Mouse (Mus musculus) lung, postnatal 0 days (tissue): Measurements from ENCODE around the gene Mycbpap. TPM values are rescaled to one million over a fixed set of nuclear protein-coding genes. Genes with fewer than 3 reads are reported as not detected.

Experiments
- ATAC-seq: fragments of 200-750 bp; cut with Nextera tagmentation; 2 replicates; pipeline ENCODE4 v1.8.0; 2017; ENCODE audit warnings: moderate library complexity
- DNase-seq: peaks from one replicate; pipeline ENCODE4 v3.0.0-alpha.2; 2016; ENCODE audit warnings: low spot score
- H3K27ac ChIP-seq: fragments of 300-500 bp; sonication (generic); 2 replicates; pipeline ENCODE4 v1.5.1; 2014; ENCODE audit warnings: antibody characterized with exemption, mild to moderate bottlenecking, low read length, mixed read lengths
- H3K27me3 ChIP-seq: fragments of 300-500 bp; sonication (generic); replicated peaks from 2 replicates; pipeline ENCODE4 v1.6.1; 2014; ENCODE audit warnings: low read length, mixed read lengths; ENCODE audit not compliant: insufficient read depth
- H3K36me3 ChIP-seq: fragments of 300-500 bp; sonication (generic); 2 replicates; pipeline ENCODE4 v1.6.1; 2014; ENCODE audit warnings: low read length, mixed read lengths; ENCODE audit not compliant: insufficient read depth
- H3K4me1 ChIP-seq: fragments of 300-500 bp; sonication (generic); 2 replicates; pipeline ENCODE4 v1.6.1; 2014; ENCODE audit warnings: antibody characterized with exemption, low read depth, low read length, mixed read lengths; ENCODE audit not compliant: insufficient read depth
- H3K4me2 ChIP-seq: fragments of 300-500 bp; sonication (generic); replicated peaks from 2 replicates; pipeline ENCODE4 v1.6.1; 2014; ENCODE audit warnings: low read depth, mild to moderate bottlenecking, low read length, moderate library complexity, mixed read lengths
- H3K4me3 ChIP-seq: fragments of 300-500 bp; sonication (generic); 2 replicates; pipeline ENCODE4 v1.5.1; 2014; ENCODE audit warnings: low read depth, low read length
- H3K9ac ChIP-seq: fragments of 300-500 bp; sonication (generic); replicated peaks from 2 replicates; pipeline ENCODE4 v1.6.1; 2014; ENCODE audit warnings: low read depth, mild to moderate bottlenecking
- H3K9me3 ChIP-seq: fragments of 300-500 bp; sonication (generic); 2 replicates; pipeline ENCODE4 v1.6.1; 2016; ENCODE audit warnings: low read length, mixed read lengths
- CTCF ChIP-seq: IDR thresholded peaks from 2 replicates; pipeline ENCODE4 v1.5.1; 2016; ENCODE audit warnings: antibody characterized with exemption, mild to moderate bottlenecking
- EP300 ChIP-seq: IDR thresholded peaks from 2 replicates; pipeline ENCODE4 v1.6.1; 2016; ENCODE audit warnings: antibody characterized with exemption, mild to moderate bottlenecking, control low read depth
- WGBS: fragments of 180-500 bp; shearing (Covaris S2); extraction: QIAGEN DNeasy Blood & Tissue Kit; methylation state at CpG from one replicate; pipeline ENCODE4 v1.1.7; 2014; 5-methylcytosine and 5-hydroxymethylcytosine counted together
- polyA plus RNA-seq: library from polyadenylated mRNA; unstranded; fragments of >200 nt; fragmentation: Nextera tagmentation; extraction: Ambion mirVana; gene quantifications from 2 replicates; pipeline ENCODE4 v1.2.1, GENCODE M21; 2015

Gene Mycbpap
- polyA plus RNA-seq, 1 experiment from 2014 or later = 3.1 TPM

DNA sequence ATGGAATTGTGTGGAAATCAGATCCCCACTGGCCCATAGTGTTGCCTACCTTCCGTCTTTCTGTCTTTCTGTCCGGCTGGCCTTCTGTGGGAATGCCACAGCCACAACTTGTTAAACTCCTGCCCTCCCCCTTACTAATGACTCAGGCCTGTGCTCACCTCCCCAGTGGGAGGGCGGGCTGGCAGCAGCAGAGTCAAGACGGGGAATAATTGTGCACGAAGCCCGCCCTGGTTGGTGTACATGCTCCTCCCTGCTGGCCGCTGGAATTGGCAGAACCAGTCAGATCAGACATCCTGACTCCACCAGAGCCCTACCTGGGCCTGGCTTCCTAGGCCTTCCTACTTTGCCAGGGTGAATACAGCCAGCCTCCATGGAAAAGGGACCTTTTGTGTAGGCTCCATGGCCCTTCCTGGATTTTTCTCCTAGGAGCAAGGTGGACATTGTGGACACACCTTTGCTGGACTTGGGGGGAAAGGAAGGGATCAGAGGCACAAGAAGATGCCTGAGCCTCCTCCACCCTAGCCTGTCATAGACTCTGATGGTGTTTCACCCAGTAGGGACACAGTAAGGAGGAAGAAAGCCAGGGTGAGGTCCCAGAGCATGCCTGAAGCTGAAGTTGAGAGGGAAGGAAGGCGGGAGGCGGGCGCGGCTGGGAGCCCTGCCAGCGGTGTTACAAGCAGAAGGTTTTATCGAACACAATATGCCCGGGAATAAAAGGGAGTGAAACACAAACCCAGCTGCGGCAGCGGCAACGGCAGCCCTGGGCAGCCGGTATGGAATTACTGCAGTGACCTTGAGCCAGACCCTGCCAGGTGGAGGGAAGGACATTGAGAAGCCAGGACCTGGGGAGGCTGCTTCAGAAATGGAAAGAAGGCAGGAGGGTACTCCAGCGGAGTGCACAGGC, 23.2 kb downstream of the Mycbpap start:
- ATAC-seq (peak; percentile 76), DNase-seq (peak; percentile 91)
- Histone ChIP-seq H3K4me3 (peak overlapping the region; percentile 44), H3K27ac (peak overlapping the region; percentile 94), H3K9ac (peak overlapping the region; percentile 32), H3K27me3 (no peaks in the 10 kb centered on the region), H3K36me3 (no peaks in the 10 kb centered on the region), H3K4me2 (peak overlapping the region; percentile 61), H3K9me3 (no peaks in the 10 kb centered on the region), H3K4me1 (0 out of 2 replicates have a peak, but pooled peaks cover 2% of the 10 kb centered on the region)
- 20% methylated on average over 19 of the region's 19 CpGs for WGBS
- no peak for TF ChIP-seq CTCF
- no peak for TF ChIP-seq EP300

DNA sequence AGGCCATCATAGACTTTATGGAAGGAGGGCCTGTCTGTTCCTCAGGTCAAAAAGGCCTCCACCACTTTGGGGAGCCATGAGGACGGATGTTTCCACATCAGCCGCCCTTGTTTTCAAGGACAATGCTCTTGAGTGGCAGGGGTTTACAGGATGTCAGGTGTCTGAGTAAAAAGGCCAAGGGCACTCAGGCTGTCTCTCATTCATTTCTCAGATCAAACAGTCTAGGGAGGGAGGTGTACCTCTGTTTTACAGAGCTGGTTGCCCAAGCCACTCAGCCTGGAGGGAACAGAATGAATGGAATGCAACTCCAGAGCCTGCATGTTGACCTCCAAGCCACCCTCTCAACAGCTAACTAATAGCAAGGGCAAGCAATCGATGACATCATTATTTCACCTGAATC, 26.1 kb downstream of the Mycbpap start:
- H3K4me3 ChIP-seq = no peak overlapping the region
- H3K4me2 ChIP-seq = peak overlapping the region; percentile 30; the same call in 1 of the 2 replicates
- H3K27me3 ChIP-seq = no peaks in the 10 kb centered on the region
- H3K27ac ChIP-seq = peak overlapping the region; percentile 59; the same call in 1 of the 2 replicates
- ATAC-seq = peak; percentile 74
- WGBS = 49% methylated on average over 3 of the region's 3 CpGs
- H3K9ac ChIP-seq = no peak overlapping the region
- TF ChIP-seq EP300 = peak; percentile 84
- TF ChIP-seq CTCF = no peak
- H3K36me3 ChIP-seq = no peaks in the 10 kb centered on the region
- H3K9me3 ChIP-seq = no peaks in the 10 kb centered on the region
- peaks cover 4% of the 10 kb centered on the region; the same call in 1 of the 2 replicates for H3K4me1 ChIP-seq
- peak; percentile 90 for DNase-seq

DNA sequence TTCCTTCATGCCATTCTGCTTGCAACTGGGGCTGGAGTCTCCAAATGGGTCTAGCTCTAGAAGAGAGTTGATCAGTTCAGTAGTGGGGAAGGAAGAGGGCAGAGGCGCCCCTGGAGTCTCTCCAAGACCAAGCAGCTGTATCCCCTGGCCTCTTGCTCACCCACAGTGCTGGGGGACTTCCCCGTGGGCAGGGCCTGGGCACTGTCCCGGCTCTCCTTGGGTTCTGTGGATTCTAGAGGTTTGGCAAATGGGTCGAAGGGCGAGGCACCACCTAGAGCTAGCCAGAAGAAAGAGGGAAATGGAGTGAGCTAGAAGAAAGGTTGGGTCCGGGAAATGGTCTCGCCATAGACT, 29.8 kb downstream of the Mycbpap start:
- ATAC-seq (no peak), DNase-seq (no peak)
- Histone ChIP-seq H3K9ac (no peak overlapping the region), H3K4me1 (peaks cover 4% of the 10 kb centered on the region; the same call in 1 of the 2 replicates), H3K36me3 (no peaks in the 10 kb centered on the region), H3K27ac (no peak overlapping the region), H3K27me3 (no peaks in the 10 kb centered on the region), H3K4me3 (no peak overlapping the region), H3K4me2 (no peak overlapping the region), H3K9me3 (no peaks in the 10 kb centered on the region)
- TF ChIP-seq CTCF = no peak
- TF ChIP-seq EP300 = no peak
- WGBS = 51% methylated on average over 6 of the region's 7 CpGs

DNA sequence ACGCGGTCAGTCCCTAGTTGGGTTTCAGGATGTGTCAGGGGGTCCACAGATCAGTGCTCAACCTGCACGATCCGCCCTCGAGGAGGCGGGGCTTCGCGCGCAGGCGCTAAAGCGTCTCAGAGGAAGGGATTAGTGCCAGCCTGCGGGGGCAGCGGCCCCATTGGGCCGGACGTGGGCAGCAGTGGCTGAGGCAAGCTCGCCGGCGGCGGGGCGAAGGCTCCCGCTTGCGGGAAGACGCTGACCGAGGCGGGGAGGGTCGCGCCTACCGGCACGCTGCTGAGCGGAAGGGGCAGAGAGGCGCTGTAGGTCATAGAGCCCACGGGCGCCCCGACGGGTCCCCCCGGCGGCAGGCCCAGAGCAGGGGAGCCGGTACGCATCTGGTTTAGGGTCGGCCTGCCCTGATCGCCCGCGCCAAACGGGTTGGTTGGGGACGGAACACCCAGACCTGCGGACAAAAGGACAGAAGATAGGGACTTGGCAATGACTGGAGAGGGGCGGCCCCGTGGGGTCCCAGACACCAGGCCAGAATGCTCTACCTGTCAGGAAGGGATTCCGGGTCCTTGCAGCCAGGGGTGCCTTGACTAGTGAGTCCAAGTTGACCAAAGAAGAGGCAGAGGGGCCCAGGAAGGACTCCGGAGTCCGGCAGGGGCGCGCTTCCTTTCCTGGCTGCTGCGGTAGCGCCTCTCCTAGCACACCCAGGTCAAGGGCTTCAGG, 30.4 kb downstream of the Mycbpap start:
- H3K4me3 ChIP-seq = peak overlapping the region; percentile 36
- no peak for TF ChIP-seq CTCF
- no peak for TF ChIP-seq EP300
- H3K36me3 ChIP-seq = no peaks in the 10 kb centered on the region
- 10% methylated on average over 53 of the region's 55 CpGs for WGBS
- H3K4me1 ChIP-seq = peaks cover 4% of the 10 kb centered on the region; the same call in 1 of the 2 replicates
- H3K27me3 ChIP-seq = no peaks in the 10 kb centered on the region
- H3K9ac ChIP-seq = 0 out of 2 replicates have a peak overlapping the region, but pooled peaks have one; percentile 5
- ATAC-seq = no peak
- DNase-seq = peak; percentile 56
- no peaks in the 10 kb centered on the region for H3K9me3 ChIP-seq
- H3K27ac ChIP-seq = no peak overlapping the region
- peak overlapping the region; percentile 64 for H3K4me2 ChIP-seq

DNA sequence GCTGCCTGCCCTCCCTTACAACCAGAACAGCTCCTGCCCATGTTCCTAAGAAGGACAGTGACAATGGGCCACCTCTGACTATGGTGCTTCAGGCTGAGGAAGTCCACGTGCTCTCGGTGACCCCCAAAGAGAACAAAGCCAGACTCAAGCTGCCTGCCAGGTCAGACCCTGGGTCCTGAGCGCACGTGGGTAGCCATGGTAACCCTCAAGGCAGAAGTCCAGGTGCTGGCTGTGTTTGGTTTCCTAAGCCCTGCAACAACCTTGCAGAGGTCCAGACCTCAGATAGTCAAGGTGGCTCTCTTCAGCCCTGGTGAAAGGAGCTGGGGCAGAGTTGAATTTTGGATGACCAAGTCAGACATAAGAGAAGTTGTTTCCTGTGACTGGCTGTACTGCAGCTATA, 31.8 kb downstream of the Mycbpap start:
- 0 out of 2 replicates have a peak, but pooled peaks have one; percentile 7 for ATAC-seq
- no peak for DNase-seq
- Histone ChIP-seq H3K36me3 (no peaks in the 10 kb centered on the region), H3K4me2 (no peak overlapping the region), H3K27ac (no peak overlapping the region), H3K27me3 (no peaks in the 10 kb centered on the region), H3K4me3 (no peak overlapping the region), H3K9ac (no peak overlapping the region), H3K4me1 (peaks cover 4% of the 10 kb centered on the region; the same call in 1 of the 2 replicates), H3K9me3 (no peaks in the 10 kb centered on the region)
- WGBS = 36% methylated on average over 4 of the region's 4 CpGs
- TF ChIP-seq EP300 (no peak), CTCF (no peak)
